Mouse (Mus musculus): ENCODE results near the gene Usf3.

Usf3 gene

DNA sequence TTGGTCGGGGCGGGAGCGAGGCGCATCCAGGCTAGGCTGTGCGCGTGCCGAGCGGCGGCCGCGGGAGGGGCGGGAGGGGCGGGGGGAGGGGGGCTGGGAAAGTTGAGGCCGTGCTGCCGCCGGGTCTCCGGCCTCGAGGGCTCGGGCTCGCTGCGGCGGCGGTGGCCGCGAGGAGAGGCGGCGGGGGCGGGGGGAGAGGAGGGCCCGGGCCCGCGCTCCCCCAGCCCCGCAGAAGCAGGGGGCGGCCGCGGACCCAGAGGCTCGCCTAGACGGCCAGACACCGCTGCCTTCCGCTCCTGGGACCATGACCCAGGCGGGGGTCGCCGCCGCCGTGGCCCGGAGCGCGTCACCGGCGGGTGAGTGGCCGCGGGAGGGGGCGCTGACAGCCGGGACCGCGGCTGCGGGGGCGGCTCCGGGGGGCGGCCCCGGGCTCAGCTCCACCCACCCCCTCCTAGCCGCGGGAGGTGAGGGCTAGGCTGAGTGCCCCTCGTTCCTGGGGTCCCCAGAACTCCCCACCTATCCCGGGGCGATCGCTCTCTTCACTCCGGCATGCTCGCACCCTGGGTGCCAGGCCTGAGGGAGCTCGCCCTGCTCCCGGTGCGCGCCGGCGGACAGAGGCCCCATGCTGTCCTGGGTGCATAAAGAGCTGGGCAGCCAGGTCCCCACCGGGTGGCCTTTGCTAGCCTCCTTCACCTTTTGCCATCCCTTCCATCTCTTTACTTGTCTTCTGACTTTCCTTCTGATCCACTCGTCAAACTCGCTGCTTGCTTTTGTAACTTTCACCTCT lies at the start of gene Usf3:
Gene Usf3 (plus strand): TSS at position 92 of the 787 bp plus-strand sequence.
- DNase-seq (ENCODE audit: low spot score in 2 of 2), result peak; percentile 40 to 59

DNA sequence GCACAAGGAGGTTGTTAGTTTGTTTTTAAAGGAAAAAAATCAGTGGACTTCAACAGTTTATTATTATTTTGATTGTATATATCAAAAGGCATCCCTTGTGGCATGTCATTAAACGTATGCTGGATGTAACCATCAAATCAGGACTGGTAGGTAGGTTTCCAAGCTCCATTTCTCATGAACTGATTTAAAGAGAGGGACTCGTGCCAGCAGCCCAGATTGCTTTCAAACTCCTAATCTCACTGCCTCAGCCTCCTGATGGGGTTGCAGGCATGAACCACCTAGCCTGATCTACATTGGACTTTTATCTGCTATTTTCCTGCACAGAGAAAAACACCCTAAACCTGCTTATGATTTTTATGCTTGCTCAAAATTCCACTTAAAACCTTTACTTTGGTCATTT lies 49.3 kb upstream of the Usf3 start:
- no peak for DNase-seq (ENCODE audit: low spot score in 2 of 2)

DNA sequence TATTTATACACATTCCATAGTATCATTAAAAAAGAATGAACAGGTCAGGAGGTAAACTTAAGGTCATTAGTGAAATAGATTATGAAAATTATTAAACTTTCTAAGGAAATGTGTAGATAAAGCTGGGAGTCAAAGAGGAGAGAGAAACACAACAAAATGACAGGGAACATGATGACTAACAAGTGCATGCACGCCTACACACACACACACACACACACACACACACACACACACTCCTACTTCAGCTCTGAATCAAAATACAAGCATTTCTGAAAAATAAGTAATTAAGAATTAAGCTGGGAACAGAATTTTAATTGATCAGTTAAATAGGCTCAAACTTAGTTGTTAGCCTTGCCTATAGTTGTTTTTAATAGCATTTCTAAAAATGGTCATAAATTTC lies 48.3 kb upstream of the Usf3 start:
- no peak for DNase-seq (ENCODE audit: low spot score in 2 of 2)

DNA sequence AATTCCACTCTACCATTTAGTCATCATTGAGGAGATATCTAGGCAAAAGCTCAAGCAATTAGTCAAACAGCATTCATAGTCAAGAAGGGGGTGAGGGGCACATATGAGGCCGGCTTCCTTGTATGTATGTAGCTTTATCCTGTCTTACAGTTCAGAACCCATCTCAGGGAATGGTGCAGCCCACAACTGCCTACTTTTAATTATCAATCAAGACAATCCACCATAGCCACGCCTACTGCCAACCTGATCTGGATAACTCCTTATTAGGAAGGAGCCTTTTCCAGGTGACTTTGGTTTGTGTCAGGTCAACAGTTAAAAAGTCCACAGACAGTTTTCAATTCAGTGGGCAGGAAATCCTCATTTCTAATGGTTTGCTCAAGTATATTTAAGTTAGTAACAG lies 47.6 kb upstream of the Usf3 start:
- DNase-seq (ENCODE audit: low spot score in 2 of 2), result no peak

DNA sequence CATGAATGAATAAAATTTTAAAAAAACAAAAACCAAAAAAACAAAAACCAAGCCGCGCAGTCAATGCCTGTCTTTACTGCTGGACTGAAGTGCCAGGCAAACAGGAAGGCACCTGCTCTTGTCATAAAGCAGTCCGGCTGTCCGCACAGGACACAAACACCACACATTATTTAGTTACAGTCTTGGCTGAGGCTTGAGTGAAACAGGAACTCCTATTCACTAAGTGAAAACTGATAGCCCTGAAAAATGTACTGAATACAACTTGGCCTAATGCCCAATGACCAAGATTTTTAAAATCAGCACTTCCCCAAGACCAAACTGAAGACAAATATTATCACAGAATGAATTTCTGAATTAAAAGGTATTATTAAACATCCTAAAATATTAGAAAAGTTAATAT lies 46.6 kb upstream of the Usf3 start:
- DNase-seq (ENCODE audit: low spot score in 2 of 2), result no peak

DNA sequence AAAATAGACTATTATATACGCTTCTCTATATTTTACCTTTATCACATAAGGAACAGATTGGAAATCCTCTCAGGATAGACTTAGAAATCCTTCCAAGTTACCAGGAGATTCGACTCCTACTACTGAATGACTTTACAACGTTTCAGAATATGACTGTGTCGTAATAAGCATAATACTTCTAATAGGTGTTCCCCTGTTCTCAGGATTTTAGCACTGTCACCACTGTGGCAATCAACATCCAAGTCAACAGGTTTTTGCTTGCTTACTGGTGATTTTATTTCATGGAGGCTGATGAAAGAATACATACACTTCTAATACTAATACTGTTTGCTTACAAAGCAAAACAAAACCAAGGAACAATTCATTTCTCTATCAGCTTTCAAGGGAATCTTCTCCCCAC lies 40.7 kb upstream of the Usf3 start:
- DNase-seq (ENCODE audit: low spot score in 2 of 2), result no peak

DNA sequence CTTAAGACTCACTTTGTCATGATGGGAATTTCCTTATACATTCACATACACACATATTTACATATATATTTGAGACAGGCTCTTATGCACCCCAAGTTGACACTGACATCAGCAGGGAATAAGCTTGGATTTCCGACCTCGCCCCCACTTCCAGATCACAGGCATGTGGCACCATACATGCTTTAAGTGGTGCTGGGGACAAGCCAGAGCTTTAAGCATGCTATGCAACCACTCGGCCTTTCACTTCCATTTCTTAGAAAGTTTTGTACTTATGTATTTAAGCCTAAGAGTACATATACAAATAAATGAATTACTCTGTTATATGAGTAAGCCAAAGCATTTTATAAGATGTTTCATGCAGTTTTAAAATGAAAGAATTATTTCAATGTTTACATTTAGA lies 39.9 kb upstream of the Usf3 start:
- no peak for DNase-seq (ENCODE audit: low spot score in 2 of 2)

DNA sequence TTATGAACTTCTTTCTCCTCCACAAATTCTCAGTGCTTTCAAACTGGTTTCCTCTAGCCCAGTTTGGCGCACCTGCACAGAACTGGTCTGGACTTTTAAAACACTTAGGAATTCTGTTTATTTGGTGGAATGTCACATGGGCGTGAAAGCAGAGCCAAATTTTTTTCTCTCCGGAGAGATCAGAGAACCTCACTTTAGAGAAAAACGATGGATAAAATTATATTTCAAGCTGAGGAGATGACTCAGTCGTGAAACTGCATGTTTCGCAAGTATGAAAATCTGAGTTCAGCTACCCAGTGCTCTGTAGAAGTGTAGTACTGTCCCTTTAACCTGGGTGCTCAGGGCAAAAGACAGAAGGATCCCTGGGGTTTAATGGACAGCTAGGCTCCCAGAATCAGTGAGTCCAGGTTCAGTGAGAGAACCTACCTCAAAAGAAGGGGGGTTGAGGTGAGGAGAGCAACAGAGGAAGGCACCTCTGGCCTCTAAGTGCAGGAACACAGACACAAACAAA lies 36.5 kb upstream of the Usf3 start:
- DNase-seq (ENCODE audit: low spot score in 2 of 2), result no peak

DNA sequence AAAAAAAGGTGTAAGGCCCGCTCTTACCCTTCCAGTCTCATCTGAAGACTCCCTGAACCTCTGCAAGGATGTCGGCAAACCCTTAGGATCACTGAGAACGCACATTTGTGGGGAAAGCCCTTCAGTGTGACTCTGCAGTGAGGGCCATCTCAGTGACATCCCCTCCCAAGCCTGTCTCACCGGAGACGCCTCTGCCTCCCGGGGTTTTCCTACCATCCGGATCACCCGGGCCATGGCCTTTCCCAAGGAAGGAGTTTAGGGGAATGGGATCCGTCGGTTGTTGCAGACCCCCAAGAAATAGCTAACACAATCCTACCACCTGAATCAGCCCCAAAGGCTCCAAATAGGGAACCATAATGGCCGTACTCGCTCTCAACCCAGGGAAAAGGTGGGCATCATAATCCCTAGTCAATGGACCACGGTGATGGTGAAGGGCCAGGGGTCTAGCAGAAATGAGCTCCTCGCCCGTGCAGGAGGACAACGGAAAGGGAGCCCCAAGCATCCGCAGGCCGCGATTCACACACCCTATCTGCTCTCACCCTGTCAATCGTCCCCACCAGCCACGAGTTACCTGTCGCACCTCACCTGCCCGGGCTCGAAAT lies 34.6 kb upstream of the Usf3 start:
- DNase-seq (ENCODE audit: low spot score in 2 of 2), result peak in 1 of 2 experiments; percentile 38

DNA sequence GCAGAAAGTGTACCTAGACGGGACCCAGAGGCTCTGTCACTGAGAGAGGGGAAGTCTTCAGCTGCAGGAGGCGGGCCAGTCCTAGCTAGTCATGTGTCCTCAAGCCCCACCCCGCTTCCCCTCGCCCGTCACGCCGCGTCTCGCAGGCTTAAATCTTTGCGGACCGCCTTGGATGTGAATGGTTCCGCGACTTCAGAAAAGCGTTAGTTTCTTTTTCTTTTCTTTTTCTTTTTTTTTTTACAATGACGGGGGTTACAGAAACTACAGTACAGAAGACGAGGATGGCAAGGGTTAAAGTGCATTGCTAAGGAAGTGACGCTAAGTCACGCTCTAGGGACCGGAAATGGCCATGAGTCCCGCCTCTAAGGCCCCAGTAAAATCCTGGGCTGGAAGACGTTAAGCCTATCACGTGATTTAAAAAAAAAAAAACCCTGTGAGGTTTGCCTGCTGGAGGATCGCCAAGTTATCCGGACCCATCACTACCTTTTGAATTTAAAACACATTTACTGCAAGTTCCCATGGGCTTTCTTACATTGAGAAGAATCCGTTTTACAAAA lies 34.0 kb upstream of the Usf3 start:
- DNase-seq (ENCODE audit: low spot score in 2 of 2), result peak; percentile 87 to 89

DNA sequence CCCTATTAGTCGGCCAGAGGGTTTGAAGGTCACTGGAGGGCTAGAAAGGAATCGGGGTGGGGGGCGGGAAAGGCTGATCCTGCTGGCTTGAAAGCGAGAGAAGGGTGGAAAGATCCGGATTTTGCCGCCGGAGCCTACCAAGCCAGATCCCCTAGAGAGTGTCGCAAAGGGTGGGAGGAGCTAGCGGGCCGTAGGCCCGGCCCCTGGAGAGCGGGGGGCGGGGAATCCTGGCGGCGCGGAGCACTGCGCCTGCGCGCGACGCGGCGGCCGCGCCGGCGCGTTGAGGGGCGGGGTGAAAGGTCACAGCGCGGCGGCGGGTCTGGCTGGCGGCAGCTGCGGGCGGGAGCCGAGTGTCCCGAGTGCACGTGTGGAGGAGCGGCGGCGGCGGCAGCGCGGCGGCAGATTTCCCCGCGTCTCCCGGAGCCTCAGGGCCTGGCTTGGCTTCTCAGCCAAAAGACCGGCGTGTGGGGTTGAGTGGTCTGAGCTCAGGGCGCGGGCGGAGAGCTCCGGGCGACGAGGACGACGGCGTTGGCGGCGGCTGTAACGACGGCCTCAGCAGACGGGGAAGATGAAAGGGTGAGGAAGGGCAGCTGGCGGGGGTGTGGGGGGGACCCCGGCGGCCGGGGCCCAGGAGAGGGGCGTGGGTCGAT lies 33.4 kb upstream of the Usf3 start, which contains the start of the genes Atp6v1a and Naa50:
Gene Atp6v1a (minus strand): TSS at position 170 of the 650 bp plus-strand sequence.
Gene Naa50 (plus strand): TSS at position 295 of the 650 bp plus-strand sequence.
- DNase-seq (ENCODE audit: low spot score in 2 of 2), result peak; percentile 86 to 90

DNA sequence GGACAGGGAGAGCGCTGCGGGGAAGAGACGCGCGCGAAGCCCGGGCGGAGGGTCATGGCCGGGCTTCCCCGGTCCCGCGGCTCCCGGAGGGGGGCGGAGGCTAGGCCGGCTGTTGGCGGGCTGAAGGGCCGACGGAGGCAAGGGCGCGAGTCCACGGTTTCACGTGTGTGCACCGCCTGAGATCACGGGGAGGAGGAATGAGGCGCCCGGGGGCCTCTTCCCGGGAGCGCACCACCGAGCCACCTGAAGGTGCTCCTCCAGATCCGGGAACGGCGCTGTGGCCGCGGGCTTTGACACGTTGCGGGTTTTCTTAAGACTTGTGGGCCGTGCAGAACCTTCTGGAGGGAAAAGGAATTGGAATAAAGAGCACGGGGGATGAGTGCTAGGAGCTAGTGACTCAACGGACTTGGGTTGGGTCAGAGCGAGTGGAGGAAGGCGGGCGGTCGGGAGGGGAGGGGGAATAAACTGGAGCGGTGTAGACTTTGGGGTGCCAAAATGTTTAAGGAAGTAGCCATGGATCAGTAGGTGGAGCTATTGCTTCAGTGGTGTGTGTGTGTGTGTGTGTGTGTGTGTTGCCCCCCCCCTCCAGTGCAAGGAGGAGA lies 32.8 kb upstream of the Usf3 start:
- peak; percentile 73 to 81 for DNase-seq (ENCODE audit: low spot score in 2 of 2)

DNA sequence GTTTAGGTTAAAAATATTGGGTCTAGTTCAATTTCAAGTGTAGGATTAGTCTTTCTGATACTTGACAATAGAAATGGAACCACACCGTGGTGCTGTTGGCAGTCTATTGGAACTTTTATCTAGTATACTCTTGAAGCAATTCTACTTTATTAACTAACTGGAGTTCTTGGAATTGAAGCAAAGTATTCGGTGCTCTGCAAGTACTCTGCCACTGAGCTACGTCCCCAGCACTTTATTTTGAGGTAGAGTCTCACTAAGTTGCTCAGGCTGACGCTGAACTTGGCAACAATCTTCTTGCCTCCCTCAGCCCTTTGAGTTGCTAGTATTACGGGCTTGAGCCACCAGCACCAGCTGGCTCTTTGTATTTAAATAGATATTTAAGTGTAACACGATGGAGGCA lies 31.6 kb upstream of the Usf3 start:
- DNase-seq (ENCODE audit: low spot score in 2 of 2), result no peak

DNA sequence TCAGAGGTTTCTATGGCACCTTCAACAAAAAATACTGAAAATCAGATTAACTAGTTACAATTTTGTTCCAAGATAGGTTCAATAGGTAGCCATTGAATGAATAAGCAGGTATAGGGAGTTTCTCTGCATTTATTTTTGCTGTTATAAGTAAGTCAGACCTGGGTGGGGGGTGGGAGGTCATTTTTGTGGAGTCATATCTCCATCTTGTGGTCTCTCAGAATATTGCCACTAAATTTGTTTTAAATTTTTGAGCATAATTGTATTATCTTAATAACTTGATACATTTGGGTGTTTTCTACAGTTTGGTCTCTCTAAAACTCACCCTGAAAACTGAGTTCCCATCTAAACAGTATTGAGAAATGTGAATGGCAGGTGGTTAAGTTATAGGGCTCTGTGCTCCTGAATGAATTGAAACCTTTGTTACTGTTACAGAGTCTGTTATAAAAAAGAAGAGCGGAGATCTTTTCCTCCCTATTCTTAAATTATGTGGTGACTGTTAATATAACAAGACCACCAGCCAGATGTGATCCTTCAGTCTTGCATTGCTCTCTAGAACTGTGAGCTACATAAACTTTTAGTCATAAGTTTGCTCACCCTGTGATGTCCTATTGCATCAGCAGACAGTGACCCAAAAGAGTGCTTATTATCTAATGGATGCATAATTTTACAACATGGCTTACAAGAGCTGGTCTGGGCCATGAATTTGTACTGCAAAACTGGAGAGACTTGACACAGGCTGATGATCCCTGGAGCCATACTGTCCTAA lies 23.9 kb upstream of the Usf3 start:
- DNase-seq (ENCODE audit: low spot score in 2 of 2), result no peak

DNA sequence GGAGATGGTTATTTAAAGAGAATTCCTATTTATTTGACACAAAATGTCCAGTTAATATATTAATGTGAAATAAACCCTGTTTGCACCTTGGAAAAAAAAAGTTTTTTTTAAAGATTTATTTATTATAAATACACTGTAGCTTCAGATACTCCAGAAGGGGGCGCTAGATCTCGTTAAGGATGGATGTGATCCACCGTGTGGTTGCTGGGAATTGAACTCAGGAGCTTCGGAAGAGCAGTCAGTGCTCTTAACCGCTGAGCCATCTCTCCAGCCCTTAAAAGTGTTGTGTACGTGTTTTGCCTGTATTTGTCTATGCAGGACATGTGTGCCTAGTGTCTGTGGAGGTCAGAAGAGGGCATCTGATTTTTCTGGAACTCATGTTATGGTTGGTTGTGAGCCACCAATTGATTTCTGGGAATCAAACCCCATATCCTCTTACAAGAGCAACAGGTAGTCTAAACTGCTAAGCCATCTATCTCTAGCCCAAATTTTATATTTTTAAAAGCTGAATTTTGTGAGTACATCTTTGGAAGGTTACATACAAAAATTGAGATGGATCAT lies 18.5 kb upstream of the Usf3 start:
- no peak for DNase-seq (ENCODE audit: low spot score in 2 of 2)

DNA sequence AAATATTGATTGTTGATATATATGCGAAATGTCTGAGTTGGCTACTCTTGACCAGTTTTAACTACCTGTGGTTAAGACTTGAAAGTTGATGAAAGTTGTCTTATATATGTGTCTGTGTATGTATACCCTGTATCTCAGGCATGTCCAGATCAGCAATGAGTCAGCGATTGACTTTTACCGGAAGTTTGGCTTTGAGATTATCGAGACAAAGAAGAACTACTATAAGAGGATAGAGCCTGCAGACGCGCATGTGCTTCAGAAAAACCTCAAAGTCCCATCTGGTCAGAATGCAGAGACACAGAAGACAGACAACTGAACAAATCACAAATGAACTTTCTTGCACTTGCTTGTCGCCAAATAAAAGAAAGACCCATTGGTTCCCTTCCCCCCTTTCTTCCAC lies 13.7 kb upstream of the Usf3 start:
- DNase-seq (ENCODE audit: low spot score in 2 of 2), result no peak

DNA sequence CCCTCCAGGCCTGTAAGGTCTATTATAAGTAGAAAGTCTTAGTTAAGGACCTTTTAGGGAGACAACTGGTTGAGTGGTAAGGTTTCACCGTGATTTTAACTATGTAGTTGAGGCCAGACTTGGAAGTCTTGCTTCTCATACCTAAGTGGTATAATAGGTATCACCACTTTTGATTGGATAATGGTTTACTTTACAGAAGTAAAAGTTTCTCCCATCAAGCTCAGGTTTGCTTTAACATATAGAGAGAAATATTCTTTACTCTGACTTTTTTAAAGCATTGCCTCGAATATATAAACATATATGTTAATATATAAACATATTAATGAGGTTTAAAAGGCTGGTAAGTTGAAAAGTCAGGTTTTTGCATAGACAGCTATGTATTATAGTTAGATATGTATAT lies 9.2 kb upstream of the Usf3 start:
- no peak for DNase-seq (ENCODE audit: low spot score in 2 of 2)

DNA sequence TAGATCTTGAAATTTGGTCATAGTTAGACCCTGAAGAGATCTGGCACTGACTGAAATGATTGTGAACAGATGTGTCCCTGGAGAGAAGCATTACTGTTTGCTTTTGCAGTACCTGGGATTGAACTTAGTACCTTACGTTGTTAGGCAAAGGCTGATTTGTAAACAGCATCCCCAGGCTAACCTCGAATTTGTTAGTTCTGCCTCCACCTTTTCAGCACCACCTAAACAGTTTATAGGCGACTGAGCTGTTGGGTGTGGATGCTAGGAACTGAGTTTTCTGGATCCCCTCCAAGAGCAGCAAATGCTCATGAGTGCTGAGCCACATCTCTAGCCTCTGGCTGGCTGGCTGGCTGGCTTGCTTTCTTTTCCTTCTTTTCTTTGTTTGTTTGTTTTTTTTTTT lies 7.9 kb upstream of the Usf3 start:
- no peak for DNase-seq (ENCODE audit: low spot score in 2 of 2)

DNA sequence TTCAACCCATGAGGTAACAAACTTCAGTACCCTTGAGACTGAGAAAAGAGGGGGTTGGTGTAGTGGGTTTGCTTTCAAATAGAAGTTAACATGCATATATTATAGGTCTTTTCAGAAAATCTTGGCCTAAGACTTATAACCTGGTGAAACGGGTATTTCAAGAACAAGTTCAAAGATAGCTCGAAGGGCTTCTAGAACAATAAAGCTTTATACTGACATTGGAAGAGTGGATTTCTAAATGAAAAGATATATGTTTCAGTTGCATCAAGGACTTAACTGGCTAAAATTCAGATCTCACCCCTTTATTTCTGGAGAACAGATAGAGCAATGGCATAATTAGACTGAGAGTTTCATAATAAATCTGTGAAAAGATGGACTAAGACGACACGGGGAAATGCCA lies 4.1 kb upstream of the Usf3 start:
- no peak for DNase-seq (ENCODE audit: low spot score in 2 of 2)

DNA sequence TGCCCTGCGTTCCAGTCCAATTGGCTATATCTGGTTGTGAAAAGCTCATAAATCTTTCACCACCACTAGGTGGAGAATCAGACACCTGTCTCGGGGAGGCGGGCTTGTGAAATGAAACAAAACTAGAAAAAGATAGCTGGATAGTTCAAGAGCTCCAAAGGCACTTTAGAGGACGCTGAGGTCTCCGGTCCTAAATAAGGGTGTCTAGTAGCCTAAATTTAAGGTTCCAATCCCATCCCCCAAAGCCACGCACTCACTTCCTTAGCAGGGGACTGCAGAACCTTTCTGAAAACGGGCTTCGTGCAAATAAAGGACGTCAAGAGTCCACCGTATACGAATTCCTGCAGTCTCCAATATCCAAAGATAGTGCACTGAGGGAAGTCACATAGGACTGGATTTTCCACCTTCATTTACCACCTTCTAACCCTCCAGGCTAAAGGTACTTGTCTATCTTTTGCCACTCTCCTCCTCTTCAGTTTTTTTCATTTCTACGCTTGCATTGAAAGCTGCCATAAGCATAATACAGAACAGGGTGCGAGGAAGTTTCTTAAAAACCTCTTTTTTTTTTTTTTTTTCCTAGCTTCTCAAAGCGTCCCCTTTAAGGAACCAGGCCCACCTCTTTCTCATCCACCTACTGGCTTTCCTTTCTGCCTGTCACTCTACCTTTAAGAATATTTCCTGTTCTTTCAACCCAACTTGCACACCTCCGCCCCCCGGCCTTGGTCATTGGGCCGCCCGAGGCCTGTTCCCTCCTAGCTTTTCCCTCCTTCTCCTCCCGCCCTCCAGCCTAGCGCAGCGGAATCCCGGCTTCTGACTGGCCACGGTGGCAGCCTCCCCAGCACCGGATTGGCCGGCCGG lies 520 bp upstream of the Usf3 start:
- peak; percentile 98 to 99 for DNase-seq (ENCODE audit: low spot score in 2 of 2)
